Mouse (Mus musculus) MEL-GATA-1-ER (cell line): Measurements from ENCODE around the gene Galnt6.

Source experiments
- DNase-seq: peaks from one replicate; pipeline ENCODE4 v3.0.0-alpha.2; 2012; ENCODE audit warnings: low read depth; ENCODE audit errors: extremely low read depth

The Galnt6 gene

DNA sequence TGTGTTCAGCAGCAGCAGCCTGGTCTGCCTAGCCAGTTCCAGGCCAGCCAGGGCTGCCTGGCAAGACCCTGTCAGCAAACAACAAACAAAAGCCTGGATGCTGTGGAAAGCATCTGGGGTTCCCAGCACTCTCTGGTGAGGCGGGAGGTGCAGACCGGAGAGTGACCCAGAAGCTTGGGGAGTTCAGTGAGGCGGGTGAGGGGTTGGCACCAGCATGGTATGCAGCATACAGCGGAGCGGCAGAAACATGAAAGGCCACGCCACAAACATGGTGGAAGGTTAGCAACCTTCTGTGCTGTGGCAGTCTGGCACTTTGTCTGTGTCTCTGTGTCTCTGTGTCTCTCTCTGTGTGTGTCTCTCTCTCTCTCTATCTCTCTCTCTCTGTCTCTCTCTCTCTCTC lies 42.7 kb downstream of the Galnt6 start:
- no peak for DNase-seq

DNA sequence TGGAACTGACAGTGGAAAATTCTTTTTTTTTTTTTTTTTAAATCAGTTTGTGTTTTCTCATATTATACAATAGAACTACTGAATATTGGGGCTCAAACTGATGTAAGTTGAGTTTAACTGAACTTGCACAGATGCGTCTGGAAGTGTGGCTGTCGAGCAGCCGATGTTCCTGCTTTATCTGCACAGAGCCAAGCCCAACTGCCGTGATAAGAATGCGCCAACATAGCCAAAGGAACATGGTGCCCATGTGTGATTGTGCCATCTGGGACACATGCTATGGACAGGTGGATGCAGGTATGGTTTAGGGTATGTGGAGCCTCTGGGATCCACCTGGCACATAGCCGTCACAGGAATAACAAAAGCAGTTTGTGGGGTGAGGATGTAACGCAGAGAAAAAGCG lies 43.3 kb downstream of the Galnt6 start:
- DNase-seq = peak; percentile 78

GRCm38 (mm10) chr15:100685255-100685654 lies 43.9 kb downstream of the Galnt6 start:
- DNase-seq = peak; percentile 62

DNA sequence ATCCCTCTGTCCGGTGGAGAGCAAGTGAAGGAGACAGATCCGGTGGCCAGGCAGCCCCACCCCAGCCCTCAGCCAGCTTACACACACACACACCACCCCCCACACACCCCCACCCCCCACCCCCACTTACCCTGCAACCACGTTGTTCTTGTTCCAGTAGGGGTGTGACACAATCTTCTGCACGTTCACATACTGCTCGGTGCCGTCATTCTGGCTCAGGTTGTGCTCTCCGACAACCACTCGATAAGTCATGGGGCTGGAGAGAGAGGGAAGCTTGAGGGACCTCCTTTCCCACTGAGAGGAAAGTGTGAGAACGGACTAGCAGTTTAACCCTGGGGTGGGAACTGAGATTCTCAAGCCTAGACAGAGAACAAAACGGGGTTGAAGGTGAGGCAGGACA lies 44.7 kb downstream of the Galnt6 start:
- no peak for DNase-seq

- DNase-seq = peak; percentile 87
These were observed 46.1 kb downstream of the Galnt6 start for GRCm38 (mm10) chr15:100683041-100683440.

DNA sequence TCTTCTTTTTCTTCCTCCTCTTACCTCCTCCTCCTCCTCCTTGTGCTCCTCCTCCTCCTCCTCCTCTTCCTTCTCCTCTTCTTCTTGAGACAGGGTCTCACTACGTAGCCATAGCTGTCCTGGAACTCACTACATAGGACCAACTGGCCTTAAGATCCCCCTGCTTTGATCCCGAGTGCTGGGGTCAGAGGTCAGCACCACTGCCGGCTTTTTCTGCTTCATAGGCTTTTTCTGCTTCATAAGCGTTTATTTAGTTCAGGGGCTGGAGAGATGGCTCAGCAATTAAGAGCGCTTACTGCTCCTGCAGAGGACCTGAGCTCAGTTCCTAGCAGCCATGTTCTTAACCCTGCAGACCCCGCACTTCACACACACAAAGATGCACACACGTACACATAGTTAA lies 47.4 kb downstream of the Galnt6 start:
- no peak for DNase-seq

DNA sequence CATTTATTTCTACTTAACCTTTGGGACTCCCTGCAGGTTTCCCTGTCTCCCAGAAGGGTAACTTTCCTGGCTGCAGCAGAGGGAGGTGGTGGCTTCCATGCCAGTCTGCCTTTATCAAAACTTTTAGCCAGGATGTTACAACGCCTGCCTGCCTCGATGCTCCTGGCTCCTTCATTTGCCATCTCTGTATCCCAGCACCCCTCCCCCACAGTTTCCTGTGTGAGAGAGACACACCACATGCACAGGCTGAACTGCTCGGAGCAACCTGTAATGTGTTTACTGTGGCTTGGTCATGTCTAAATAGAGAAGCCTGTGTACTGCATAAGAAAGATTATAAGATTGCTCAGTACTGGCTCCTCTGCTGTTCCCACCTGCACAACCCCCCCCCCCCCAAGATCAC lies 48.8 kb downstream of the Galnt6 start:
- no peak for DNase-seq

DNA sequence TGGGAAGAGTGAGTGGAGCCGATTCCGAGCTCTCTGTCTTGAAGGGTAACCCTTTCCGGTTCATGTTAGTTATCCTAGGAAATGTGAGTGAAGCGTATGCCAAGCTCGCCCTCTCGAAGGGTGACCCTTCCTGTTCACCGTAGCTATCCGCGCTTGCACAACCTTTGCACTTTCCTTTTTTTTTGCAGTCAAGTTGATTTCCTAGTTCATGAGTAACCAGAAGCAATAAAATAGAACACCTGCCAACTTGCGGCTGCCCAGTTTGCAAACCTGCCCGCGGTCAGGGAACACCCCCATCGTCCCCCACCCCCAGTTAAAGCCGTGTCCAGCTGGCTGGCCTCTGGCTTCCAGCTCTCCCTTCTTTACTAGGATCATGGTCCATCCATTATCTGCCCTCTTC lies 50.2 kb downstream of the Galnt6 start:
- DNase-seq = no peak

GRCm38 (mm10) chr15:100678581-100678980 lies 50.6 kb downstream of the Galnt6 start:
- no peak for DNase-seq

GRCm38 (mm10) chr15:100677675-100678074 lies 51.5 kb downstream of the Galnt6 start:
- no peak for DNase-seq

GRCm38 (mm10) chr15:100676521-100676920 lies 52.7 kb downstream of the Galnt6 start:
- DNase-seq = peak; percentile 39

DNA sequence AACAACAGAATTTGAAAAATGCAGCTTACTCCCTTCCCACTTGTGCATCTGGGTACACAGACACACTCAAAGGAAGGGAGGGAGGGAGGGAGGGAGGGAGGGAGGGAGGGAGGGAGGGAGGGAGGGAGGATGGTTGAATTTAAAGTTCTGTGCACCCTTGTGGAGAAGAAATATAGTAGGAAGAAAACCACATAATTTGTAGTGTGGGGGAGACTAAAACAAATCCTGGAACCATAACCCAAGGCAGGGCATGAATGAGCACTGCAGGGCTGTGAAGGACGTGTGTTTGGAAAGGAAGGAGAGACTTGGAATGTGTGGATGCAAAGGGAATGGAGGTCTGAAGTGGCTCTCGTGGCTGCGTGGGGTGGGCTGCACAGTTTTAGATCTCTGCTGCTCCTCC lies 53.7 kb downstream of the Galnt6 start:
- DNase-seq = no peak

DNA sequence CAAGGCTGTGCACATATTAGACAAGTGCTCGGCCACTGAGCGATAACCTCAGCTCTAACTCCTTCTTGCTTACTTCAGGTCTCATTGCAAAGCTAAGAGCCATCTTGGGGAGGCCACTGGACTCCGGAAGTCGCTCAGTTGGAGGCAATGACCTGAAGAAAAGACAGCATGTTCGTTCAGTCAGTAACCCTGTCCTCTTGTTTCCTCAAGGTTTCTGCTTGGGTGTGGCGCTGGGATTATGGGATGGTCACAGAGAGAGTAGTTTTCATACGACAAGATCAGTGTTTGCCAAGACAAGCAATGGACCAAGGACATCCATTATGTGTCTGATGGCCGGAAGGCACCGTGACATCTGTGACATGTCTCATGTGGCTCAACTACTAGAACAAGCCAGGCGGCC lies 54.6 kb downstream of the Galnt6 start:
- no peak for DNase-seq

GRCm38 (mm10) chr15:100673585-100674391 lies 55.4 kb downstream of the Galnt6 start:
- DNase-seq = peak; percentile 95

DNA sequence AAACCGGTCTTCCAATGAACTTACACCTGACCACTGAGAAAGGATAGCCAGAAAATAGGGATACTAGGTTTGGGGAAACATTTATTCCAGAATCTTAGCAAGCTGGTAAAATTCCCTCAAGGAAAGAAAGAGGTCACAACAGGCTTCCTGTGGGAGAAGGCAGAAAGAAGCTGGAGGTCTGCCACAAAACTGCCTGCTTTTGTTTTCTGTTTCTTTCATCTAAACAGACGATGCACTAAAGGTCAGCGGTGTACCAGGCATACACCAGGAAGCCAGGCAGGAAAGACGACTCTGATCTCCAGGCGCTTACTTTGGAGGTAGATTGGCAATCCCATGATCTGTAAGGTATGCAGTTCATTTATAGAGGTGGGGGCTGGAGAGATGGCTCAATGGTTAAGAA lies 58.3 kb downstream of the Galnt6 start:
- DNase-seq = no peak

GRCm38 (mm10) chr15:100670004-100670403 lies 59.2 kb downstream of the Galnt6 start:
- DNase-seq = no peak

DNA sequence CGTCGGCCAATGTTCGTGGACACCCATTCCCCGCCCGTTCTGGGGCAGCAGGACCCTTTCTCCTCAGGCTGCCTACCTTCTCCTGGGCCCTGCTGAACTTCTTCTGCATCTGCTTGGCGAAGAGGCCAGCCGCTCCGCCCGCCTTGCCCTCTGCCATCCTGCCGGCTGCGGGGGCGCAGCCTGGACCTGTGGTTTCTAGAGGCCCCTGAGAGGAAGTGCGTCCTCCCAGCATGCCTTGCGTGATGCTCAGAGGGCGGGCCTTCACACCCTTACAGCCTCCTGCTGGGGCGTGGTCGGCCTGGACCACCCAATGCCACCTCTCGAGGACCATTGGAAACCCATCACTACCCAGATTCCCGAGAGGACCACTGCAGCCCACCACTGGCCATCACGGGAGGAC lies 59.8 kb downstream of the Galnt6 start, which contains the start of gene Bin2:
Bin2 (minus strand) TSS at position 217 of the 400 bp plus-strand sequence.
- DNase-seq = peak; percentile 88

DNA sequence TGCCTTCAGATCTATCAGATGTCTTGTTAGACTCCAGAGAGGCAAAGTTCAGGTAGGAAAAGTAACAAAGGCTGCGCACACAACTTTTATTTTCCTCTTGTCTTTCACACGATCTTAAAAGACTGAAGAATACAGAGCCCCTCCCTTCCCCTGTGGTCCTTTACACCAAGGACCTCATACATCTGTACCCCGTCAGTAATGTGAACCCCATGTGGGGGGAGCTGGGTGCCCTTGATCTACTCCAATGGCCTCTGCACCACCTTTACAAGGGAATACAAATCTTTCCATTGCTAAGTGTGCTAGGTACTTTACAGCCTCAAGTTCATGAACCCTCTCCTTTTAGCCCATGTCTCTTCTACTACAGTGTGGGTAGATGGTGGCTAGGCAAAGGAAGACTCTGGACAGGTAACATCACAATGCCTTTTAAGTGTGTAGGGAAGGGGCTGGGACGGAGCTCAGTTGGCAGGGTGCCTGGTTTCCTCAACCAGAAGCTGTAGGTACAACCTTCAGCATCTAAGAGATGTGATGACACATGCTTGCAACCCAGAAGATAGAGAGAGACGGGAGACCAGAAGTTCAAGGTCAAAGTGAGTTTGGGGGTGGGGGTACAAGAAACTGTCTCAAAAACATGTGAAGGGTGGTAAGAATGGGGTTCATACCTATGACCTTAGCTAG lies 61.2 kb downstream of the Galnt6 start:
- no peak for DNase-seq

- DNase-seq = no peak
These were observed 61.8 kb downstream of the Galnt6 start for GRCm38 (mm10) chr15:100667420-100667819.

GRCm38 (mm10) chr15:100666851-100667250 lies 62.3 kb downstream of the Galnt6 start:
- DNase-seq = no peak

GRCm38 (mm10) chr15:100666219-100666696 lies 62.9 kb downstream of the Galnt6 start:
- DNase-seq = peak; percentile 98

DNA sequence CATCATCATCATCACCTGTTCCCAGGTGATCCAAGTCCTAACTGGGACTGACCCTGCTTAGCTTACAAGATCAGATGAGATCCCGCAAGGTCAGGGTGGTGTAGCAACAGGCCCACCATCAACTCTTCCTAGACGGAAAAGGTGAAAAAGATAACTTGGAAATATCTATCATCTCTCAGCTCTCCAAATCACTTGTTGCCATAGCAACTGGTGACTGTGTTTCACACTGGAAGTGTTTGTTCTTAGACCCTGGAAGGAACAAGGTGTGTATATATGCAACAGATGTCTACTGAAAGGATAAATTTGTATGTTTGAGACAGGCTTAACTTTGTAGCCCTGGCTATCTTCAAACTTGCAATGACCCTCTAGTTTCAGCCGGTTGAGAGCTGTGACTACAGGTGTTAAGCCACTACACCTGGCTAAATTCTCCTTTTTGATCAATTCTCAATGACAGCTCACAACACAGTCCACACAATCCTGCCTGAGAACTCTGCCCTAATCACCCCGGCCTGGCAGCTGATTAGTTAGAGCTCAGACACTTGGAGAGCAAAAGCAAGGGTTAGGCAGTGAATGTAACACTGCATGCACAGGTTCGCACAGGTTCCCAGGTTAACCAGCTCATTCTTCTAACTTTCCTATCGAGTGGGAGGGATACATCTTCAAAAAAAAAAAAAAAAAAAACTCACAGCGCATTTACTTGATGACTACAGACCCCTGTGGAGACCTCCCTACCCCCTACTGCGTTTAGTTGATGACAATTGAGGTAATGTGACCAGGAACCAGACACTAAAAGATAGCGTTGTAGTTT lies 63.6 kb downstream of the Galnt6 start:
- DNase-seq = no peak
